Mouse (Mus musculus): ENCODE measurements around the gene Smarcd3. TPM values are rescaled to one million over a fixed set of nuclear protein-coding genes. Genes with fewer than 3 reads are reported as not detected.

Gene Smarcd3
- polyA plus RNA-seq, 1 experiment, result 87.6 TPM

GRCm38 (mm10) chr5:24598570-24599006 lies 25.6 kb downstream of the Smarcd3 start:
- H3K36me3 ChIP-seq (ENCODE audit: control insufficient read depth, insufficient read depth), result peaks cover 12% of the 10 kb centered on the region
- H3K79me3 ChIP-seq (ENCODE audit: low read depth), result peaks cover 2% of the 10 kb centered on the region
- peak overlapping the region; percentile 14 for H3K4me3 ChIP-seq (ENCODE audit: insufficient read depth, poor library complexity, severe bottlenecking)
- H3ac ChIP-seq (ENCODE audit: control insufficient read depth, insufficient read length, low read depth), result peak overlapping the region; percentile 58
- peak; percentile 53 for TF ChIP-seq CTCF (IDR thresholded peaks at IDR 0.05; ENCODE audit: control insufficient read depth, insufficient read depth, insufficient read length)
- no peak for TF ChIP-seq MYOG (IDR thresholded peaks at IDR 0.05; ENCODE audit: control insufficient read depth, extremely low read depth, insufficient read length)
- H3K27me3 ChIP-seq (ENCODE audit: control insufficient read depth, insufficient read depth, insufficient read length), result no peaks in the 10 kb centered on the region
- H3K79me2 ChIP-seq (ENCODE audit: control insufficient read depth, insufficient read depth), result peaks cover 17% of the 10 kb centered on the region

- peak overlapping the region; percentile 58 for H3ac ChIP-seq (ENCODE audit: control insufficient read depth, insufficient read length, low read depth)
- peaks cover 17% of the 10 kb centered on the region for H3K36me3 ChIP-seq (ENCODE audit: control insufficient read depth, insufficient read depth)
- peak overlapping the region; percentile 14 for H3K4me3 ChIP-seq (ENCODE audit: insufficient read depth, poor library complexity, severe bottlenecking)
- peaks cover 17% of the 10 kb centered on the region for H3K79me2 ChIP-seq (ENCODE audit: control insufficient read depth, insufficient read depth)
- TF ChIP-seq CEBPB (IDR thresholded peaks at IDR 0.05; ENCODE audit: low read depth) (no peak), FOSL1 (IDR thresholded peaks at IDR 0.05; ENCODE audit: insufficient read depth, low read length, poor library complexity, severe bottlenecking) (no peak), MYOD1 (IDR thresholded peaks at IDR 0.05; ENCODE audit: control insufficient read depth, insufficient read length, low read depth) (no peak), MYOG (IDR thresholded peaks at IDR 0.05; ENCODE audit: control insufficient read depth, extremely low read depth, insufficient read length) (no peak), USF1 (IDR thresholded peaks at IDR 0.05; ENCODE audit: low read depth) (no peak), MAX (IDR thresholded peaks at IDR 0.05) (no peak), CTCF (IDR thresholded peaks at IDR 0.05; ENCODE audit: control insufficient read depth, insufficient read depth, insufficient read length) (no peak)
- H3K79me3 ChIP-seq (ENCODE audit: low read depth), result peaks cover 2% of the 10 kb centered on the region
- no peaks in the 10 kb centered on the region for H3K27me3 ChIP-seq (ENCODE audit: control insufficient read depth, insufficient read depth, insufficient read length)
Measured at GRCm38 (mm10) chr5:24597901-24598569, 26.2 kb downstream of the Smarcd3 start.

GRCm38 (mm10) chr5:24597221-24597728 lies 26.9 kb downstream of the Smarcd3 start:
- H3K36me3 ChIP-seq (ENCODE audit: control insufficient read depth, insufficient read depth), result peaks cover 24% of the 10 kb centered on the region
- TF ChIP-seq CTCF (IDR thresholded peaks at IDR 0.05; ENCODE audit: control insufficient read depth, insufficient read depth, insufficient read length), result peak; percentile 8
- no peak for TF ChIP-seq MYOD1 (IDR thresholded peaks at IDR 0.05; ENCODE audit: control insufficient read depth, insufficient read length, low read depth)
- H3K79me2 ChIP-seq (ENCODE audit: control insufficient read depth, insufficient read depth), result peaks cover 17% of the 10 kb centered on the region
- H3K4me3 ChIP-seq (ENCODE audit: insufficient read depth, poor library complexity, severe bottlenecking), result no peak overlapping the region
- H3K79me3 ChIP-seq (ENCODE audit: low read depth), result peaks cover 2% of the 10 kb centered on the region
- H3K27me3 ChIP-seq (ENCODE audit: control insufficient read depth, insufficient read depth, insufficient read length), result no peaks in the 10 kb centered on the region
- no peak overlapping the region for H3ac ChIP-seq (ENCODE audit: control insufficient read depth, insufficient read length, low read depth)

GRCm38 (mm10) chr5:24596519-24597171 lies 27.6 kb downstream of the Smarcd3 start:
- H3K4me3 ChIP-seq (ENCODE audit: insufficient read depth, poor library complexity, severe bottlenecking), result no peak overlapping the region
- no peaks in the 10 kb centered on the region for H3K27me3 ChIP-seq (ENCODE audit: control insufficient read depth, insufficient read depth, insufficient read length)
- H3ac ChIP-seq (ENCODE audit: control insufficient read depth, insufficient read length, low read depth), result no peak overlapping the region

GRCm38 (mm10) chr5:24595786-24596380 lies 28.3 kb downstream of the Smarcd3 start:
- Histone ChIP-seq H3K79me2 (ENCODE audit: control insufficient read depth, insufficient read depth) (peaks cover 17% of the 10 kb centered on the region), H3K4me3 (ENCODE audit: insufficient read depth, poor library complexity, severe bottlenecking) (no peak overlapping the region), H3K36me3 (ENCODE audit: control insufficient read depth, insufficient read depth) (peaks cover 31% of the 10 kb centered on the region), H3K79me3 (ENCODE audit: low read depth) (no peaks in the 10 kb centered on the region), H3ac (ENCODE audit: control insufficient read depth, insufficient read length, low read depth) (no peak overlapping the region), H3K27me3 (ENCODE audit: control insufficient read depth, insufficient read depth, insufficient read length) (no peaks in the 10 kb centered on the region)
- no peak for TF ChIP-seq CTCF (IDR thresholded peaks at IDR 0.05; ENCODE audit: control insufficient read depth, insufficient read depth, insufficient read length)

More at GRCm38 (mm10) chr5:24596519-24597171, 27.6 kb downstream of the Smarcd3 start:
- TF ChIP-seq USF1 (IDR thresholded peaks at IDR 0.05; ENCODE audit: low read depth) (no peak), CTCF (IDR thresholded peaks at IDR 0.05; ENCODE audit: control insufficient read depth, insufficient read depth, insufficient read length) (no peak), MYOD1 (IDR thresholded peaks at IDR 0.05; ENCODE audit: control insufficient read depth, insufficient read length, low read depth) (no peak), MAX (IDR thresholded peaks at IDR 0.05) (no peak), MYOG (IDR thresholded peaks at IDR 0.05; ENCODE audit: control insufficient read depth, extremely low read depth, insufficient read length) (no peak), FOSL1 (IDR thresholded peaks at IDR 0.05; ENCODE audit: insufficient read depth, low read length, poor library complexity, severe bottlenecking) (no peak), CEBPB (IDR thresholded peaks at IDR 0.05; ENCODE audit: low read depth) (no peak)
- Histone ChIP-seq H3K36me3 (ENCODE audit: control insufficient read depth, insufficient read depth) (peaks cover 28% of the 10 kb centered on the region), H3K79me2 (ENCODE audit: control insufficient read depth, insufficient read depth) (peaks cover 17% of the 10 kb centered on the region), H3K79me3 (ENCODE audit: low read depth) (peaks cover 2% of the 10 kb centered on the region)

- H3K4me3 ChIP-seq (ENCODE audit: insufficient read depth, poor library complexity, severe bottlenecking), result no peak overlapping the region
- H3K79me3 ChIP-seq (ENCODE audit: low read depth), result no peaks in the 10 kb centered on the region
- peaks cover 32% of the 10 kb centered on the region for H3K36me3 ChIP-seq (ENCODE audit: control insufficient read depth, insufficient read depth)
- no peaks in the 10 kb centered on the region for H3K27me3 ChIP-seq (ENCODE audit: control insufficient read depth, insufficient read depth, insufficient read length)
- no peak for TF ChIP-seq MYOD1 (IDR thresholded peaks at IDR 0.05; ENCODE audit: control insufficient read depth, insufficient read length, low read depth)
- no peak for TF ChIP-seq MYOG (IDR thresholded peaks at IDR 0.05; ENCODE audit: control insufficient read depth, extremely low read depth, insufficient read length)
- no peak for TF ChIP-seq FOSL1 (IDR thresholded peaks at IDR 0.05; ENCODE audit: insufficient read depth, low read length, poor library complexity, severe bottlenecking)
- TF ChIP-seq CTCF (IDR thresholded peaks at IDR 0.05; ENCODE audit: control insufficient read depth, insufficient read depth, insufficient read length), result no peak
- no peak for TF ChIP-seq MAX (IDR thresholded peaks at IDR 0.05)
- TF ChIP-seq USF1 (IDR thresholded peaks at IDR 0.05; ENCODE audit: low read depth), result no peak
- no peak for TF ChIP-seq CEBPB (IDR thresholded peaks at IDR 0.05; ENCODE audit: low read depth)
- peaks cover 17% of the 10 kb centered on the region for H3K79me2 ChIP-seq (ENCODE audit: control insufficient read depth, insufficient read depth)
- no peak overlapping the region for H3ac ChIP-seq (ENCODE audit: control insufficient read depth, insufficient read length, low read depth)
Measured at GRCm38 (mm10) chr5:24595261-24595660, 28.9 kb downstream of the Smarcd3 start.

Measured in C2C12 (cell line).